Mouse (Mus musculus) spleen, adult 2 months (tissue): ENCODE data around the gene Cep131.

Source experiments
- CTCF ChIP-seq: fragments of 200-500 bp; IDR thresholded peaks from 2 replicates; pipeline ENCODE4 v1.5.1; 2011; ENCODE audit warnings: mild to moderate bottlenecking, inconsistent platforms; ENCODE audit not compliant: insufficient read depth, insufficient read length, insufficient replicate concordance; ENCODE audit errors: extremely low read depth
- POLR2A ChIP-seq: fragments of 200-500 bp; IDR thresholded peaks from 2 replicates; pipeline ENCODE4 v1.6.1; 2011; ENCODE audit warnings: low read depth, low read length, inconsistent platforms

DNA sequence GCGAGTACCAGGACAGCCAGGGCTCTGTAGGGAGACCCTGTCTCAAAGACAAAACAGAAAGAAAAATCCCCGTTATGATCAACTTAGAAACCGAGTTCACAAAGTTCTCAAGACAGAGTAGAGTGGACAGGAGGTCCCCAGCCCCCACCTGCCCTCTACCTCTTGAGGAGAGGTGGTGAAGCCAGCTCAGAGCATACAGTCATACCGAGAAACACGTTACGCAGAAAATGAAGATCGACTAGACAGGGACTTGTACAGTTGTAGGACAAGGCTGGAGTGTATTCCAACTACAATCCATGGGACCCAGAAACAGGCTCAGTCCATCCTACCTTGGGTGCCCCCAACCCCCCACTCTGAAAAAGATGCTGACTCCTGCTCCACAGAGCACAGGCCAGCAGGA lies 32.5 kb upstream of the Cep131 start:
- no peak for TF ChIP-seq CTCF
- no peak for TF ChIP-seq POLR2A
